Mouse (Mus musculus) T-cell, adult 2 months (primary cell): Measurements from ENCODE around the gene Ccdc188.
A peak's percentile ranks its signal among the peaks of the same experiment; 100 is the strongest.

ENCODE experiments used
- DNase-seq: peaks from one replicate; pipeline ENCODE4 v3.0.0; 2022; ENCODE audit warnings: low spot score

The Ccdc188 gene

GRCm38 (mm10) chr16:18235389-18236065 is 17.8 kb downstream of the Ccdc188 start:
- DNase-seq: no peak

- no peak for DNase-seq
Measured at GRCm38 (mm10) chr16:18236676-18237501, 19.2 kb downstream of the Ccdc188 start.

GRCm38 (mm10) chr16:18241581-18241980 is 23.9 kb downstream of the Ccdc188 start:
- DNase-seq: no peak

- no peak for DNase-seq
Measured at GRCm38 (mm10) chr16:18247521-18248399, 30.1 kb downstream of the Ccdc188 start.

- DNase-seq: peak; percentile 99
Measured at GRCm38 (mm10) chr16:18248433-18249363, 31.0 kb downstream of the Ccdc188 start, which contains the start of the genes Trmt2a and Ranbp1. TSS of gene Trmt2a (plus strand) at chr16:18248679. TSS of gene Ranbp1 (minus strand) at chr16:18248732.

GRCm38 (mm10) chr16:18249364-18249967 is 31.8 kb downstream of the Ccdc188 start:
- peak; percentile 41 for DNase-seq

GRCm38 (mm10) chr16:18250231-18250630 is 32.6 kb downstream of the Ccdc188 start:
- DNase-seq: no peak

- no peak for DNase-seq
Measured at GRCm38 (mm10) chr16:18250828-18251790, 33.4 kb downstream of the Ccdc188 start.

- DNase-seq: no peak
Measured at GRCm38 (mm10) chr16:18252736-18253135, 35.1 kb downstream of the Ccdc188 start.

GRCm38 (mm10) chr16:18253866-18254265 is 36.2 kb downstream of the Ccdc188 start:
- DNase-seq: no peak

- no peak for DNase-seq
Measured at GRCm38 (mm10) chr16:18258221-18258620, 40.5 kb downstream of the Ccdc188 start, which contains the start of gene Gm49776. TSS of gene Gm49776 (minus strand) at chr16:18258321.

GRCm38 (mm10) chr16:18265024-18265423 is 47.3 kb downstream of the Ccdc188 start:
- DNase-seq: no peak

- no peak for DNase-seq
Measured at GRCm38 (mm10) chr16:18268182-18268581, 50.5 kb downstream of the Ccdc188 start.
